Mouse (Mus musculus): ENCODE measurements at regions not wholly inside any gene's neighbourhood (a gene's known extent, or its start where the extent isn't known, plus 50 kb on each side); places are given as distances from the start of the nearest gene placed in this dataset.
"Not testable (repeated sequence)": the region's sequence is repeated elsewhere in the genome, so short reads cannot be mapped to it uniquely, and the experiment has no call there.

DNA sequence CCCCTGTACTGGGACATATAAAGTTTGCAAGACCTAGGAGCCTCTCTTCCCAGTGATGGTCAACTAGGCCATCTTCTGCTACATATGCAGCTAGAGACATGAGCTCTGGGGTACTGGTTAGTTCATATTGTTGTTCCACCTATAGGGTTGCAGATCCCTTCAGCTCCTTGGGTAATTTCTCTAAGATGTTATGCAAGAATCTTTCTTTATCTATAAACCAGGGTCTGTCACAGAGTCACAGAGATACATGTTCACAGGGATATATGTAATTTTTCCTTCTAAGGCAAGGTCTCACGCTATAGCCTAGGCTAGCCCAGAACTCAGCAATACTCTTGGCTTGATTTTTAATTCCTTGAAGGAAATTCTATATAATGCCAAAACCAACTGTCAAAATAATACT lies 56.9 kb downstream of the Zfp36l1 start:
- not testable (repeated sequence) for DNase-seq (ENCODE audit: low spot score in 2 of 2)

DNA sequence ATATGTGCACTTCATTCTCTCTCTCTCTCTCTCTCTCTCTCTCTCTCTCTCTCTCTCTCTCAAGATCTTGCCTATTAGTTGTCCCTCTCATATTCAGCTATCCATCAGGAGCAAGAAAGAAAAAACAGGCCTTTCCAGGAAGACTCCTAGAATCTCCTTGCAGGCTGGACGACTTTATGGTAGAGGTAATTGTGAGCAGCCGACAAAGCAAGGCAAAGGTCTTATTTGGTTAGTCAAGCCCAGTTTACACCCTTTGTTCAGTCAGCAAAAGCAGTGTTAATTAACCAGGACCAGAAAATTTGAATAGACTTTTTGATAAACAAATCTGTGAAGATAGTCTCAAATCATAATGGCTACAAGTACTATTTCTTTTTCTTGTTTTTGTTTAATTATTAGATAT lies 57.4 kb downstream of the Zfp36l1 start:
- no peak for DNase-seq (ENCODE audit: low spot score in 2 of 2)

DNA sequence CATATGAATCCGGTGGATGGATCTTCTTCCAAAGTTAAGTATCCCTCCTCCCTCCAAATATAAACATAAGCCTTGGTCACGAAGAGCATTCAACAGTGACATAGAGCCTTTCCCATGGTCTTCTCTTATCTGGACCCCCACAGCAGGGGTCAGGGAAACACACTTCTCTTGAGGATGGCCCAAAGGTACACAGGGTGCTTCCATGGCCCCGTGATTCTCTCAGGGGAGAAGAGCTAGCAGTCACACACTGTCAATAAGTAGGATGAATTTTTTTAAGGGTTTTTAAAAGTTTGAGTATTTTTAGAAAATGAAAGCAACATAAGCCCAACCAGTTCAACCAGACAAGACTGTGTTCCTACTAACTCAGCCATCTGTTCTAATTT lies 58.2 kb downstream of the Zfp36l1 start:
- DNase-seq (ENCODE audit: low spot score in 2 of 2) = no peak

DNA sequence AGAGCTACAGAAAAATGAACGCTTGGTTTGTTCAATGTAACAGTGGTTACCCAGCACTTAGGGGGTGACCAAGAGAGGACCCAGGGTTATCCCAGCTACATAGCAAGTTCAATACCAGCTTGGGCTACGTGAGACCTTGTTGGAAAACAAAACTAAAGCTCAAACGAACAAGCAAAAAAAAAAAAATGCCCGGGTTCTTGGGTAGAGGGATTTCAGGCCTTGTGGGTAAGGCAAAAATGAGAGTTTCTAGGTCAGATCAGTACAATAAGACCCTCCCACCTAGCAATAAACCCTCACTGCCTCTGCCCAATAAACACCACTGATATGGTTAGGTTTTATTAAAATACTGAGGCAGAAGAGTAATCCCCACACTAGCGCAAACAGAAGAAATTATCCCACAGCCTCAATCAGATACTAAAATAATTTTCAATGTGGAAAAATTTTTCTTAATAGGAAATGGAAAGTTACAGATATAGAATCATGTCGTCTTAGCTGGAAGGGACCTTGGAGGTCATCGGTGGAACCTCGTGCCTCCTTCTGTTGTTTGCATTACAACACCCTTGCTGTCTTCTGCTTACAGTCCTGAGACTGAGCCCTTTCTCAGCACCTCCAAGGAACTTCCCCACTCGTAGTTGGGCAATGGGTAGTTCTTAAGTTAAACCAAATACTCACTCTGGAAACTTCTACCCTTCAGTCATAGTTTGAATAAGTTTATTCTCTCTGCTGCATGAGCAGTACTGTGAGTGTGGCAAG lies 58.7 kb downstream of the Zfp36l1 start:
- no peak for DNase-seq (ENCODE audit: low spot score in 2 of 2)

DNA sequence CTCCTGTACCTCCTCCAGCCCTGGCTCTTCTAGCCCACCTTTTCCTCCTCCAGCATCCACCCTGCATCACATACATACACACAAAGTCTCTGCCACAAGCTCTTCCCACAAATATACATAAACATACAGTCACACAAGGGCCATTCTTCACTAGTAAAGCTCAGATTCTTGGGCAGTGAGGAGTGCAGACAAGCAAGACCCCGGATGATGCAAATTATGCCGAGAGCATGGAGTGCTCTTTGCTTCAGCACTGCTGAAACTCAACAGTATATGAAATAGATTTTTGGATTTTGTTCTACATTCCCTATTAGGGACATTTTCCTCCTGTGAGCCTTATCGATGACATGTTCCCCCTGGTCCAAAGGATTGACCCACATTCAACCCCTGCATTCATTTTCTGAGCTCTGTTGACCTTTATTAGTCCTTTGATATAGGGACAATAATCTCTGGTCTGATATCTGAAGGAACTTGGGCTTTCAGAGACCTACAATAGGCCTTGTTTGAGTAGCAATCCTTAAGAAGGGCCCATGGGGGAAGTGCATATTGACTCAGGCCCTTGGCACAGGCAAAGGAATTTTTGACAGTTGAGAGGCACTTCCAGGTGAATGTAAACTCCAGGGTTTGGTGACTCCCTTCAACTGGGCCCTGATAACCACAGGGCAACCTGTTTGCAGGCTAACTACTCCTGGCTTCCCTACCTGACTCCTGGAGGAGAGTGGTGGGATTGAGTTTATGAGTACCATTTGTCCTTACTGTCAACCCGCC lies 64.4 kb downstream of the Zfp36l1 start:
- DNase-seq (ENCODE audit: low spot score in 2 of 2) = no peak

DNA sequence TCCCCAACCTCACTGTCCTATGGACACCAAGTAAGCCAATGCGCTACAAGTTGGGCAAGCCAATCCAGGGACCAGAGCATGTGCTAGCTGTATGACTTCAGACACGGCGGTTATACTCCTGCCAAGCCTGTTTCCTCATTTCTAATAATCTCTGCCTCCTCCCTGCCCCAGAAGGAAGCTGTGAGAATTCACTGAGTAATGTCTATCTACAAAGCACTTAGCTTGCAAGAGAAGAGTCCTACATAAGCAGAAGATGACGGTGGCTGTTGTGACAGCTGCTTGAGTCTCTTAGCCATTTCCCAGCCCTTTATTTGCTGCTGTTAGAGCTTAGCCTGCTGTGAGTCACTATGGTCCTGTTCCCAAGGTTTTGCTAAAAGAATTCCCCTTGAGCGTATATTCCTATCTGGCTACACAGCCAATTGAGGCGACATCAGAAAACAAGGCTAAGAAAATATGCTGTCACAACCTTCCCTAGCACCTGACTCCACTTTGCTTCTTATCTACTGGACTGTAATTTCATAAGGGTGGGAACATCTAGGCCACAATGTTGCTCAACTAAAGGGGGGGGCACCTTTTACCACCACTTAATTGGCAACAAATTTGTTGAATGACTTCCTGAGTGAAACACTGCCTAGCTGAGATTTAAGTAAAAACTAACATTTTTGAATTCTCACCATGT lies 66.0 kb downstream of the Zfp36l1 start:
- DNase-seq (ENCODE audit: low spot score in 2 of 2) = no peak

DNA sequence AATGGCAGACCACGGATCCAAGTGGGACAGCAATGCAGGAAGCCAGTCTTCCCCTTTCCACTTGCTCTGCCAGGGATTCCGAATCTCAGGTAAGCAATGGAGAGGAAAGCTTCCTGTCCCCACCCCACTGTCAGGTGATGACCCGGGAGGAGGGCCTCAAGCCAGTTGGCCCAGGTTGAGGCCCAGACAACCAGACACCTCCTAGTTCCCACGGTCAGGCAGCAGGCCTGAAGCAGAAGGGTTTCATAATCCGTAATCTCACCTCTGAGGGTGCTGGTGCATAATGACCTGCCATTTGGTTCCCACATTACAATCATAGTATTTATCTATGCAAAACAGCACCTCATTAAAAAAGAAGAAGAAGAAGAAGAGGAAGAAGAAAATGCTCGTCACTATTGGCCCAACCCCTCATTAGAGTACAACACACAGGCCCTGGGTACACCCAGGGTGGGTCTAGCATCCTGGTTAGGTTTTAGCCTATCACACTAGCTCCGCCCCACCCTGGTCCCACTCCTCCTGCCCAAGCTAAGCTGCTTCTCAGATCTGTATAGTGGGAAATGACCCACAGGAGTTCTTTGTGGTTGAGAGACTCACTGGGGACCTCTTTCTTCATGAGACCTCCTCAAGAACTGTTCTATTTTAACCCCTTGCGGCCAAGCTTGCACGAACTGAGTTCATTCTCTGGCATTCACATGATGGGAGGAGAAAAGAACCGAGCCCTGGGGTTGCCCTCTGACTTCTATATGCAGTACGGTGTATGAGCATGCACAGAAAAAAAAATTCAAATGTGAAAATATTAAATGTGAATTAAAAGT lies 71.1 kb downstream of the Zfp36l1 start:
- no peak for DNase-seq (ENCODE audit: low spot score in 2 of 2)

DNA sequence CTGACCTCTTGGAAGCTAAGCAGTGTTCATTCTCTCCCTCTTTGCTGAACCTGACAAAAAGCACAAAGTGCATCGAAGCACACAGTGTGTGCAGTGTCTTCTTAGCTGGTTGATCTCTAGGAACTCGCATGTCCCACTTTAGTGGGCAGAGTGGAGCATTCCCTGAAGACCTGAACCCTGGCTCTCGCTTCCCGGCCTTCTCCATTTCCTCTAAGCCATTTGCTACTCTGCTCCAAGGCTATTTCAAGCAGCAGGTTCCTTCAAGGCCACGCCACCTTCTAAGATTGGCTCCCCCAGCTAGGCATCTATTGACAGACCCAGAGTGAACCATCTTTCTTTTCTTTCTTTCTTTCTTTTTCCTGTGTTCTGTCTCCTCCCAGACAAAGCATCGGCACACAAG lies 71.8 kb downstream of the Zfp36l1 start:
- no peak for DNase-seq (ENCODE audit: low spot score in 2 of 2)

DNA sequence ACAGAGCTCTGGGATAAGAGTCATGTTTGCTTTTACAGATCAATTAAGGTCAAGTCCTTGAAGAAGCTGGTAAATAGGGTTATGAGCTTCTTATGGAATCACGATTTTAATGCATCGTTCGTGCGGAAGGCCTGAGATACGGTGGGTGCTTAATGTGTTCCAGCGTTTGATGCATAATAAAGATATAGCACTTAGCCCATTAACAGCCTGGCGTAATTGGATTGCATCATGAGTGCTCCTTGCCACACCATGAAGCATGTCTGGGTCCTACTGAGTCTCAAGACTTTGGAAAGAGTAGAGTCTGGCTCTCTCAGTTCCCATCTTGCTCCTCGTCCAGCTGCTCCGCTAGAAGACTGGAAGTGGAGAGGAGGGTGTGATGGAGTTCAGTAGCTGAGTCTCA lies 72.6 kb downstream of the Zfp36l1 start:
- no peak for DNase-seq (ENCODE audit: low spot score in 2 of 2)

DNA sequence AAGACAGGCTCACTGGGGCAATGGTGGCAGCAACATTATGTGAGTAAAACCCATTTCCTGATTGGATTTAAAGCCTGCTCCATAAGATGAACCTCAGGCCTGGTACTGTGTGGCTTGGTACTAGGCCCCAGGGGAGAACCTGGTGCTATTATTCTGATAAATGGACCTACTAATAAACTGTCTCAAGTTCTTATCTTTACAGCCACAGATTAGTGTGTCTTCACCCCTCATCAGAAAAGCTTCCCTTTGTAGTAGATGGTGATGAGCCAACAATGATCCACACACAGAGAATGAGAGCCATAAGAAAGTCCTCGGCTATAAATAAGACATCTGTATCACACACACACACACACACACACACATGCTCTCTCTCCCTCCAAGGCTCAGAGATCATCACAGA lies 73.7 kb downstream of the Zfp36l1 start:
- no peak for DNase-seq (ENCODE audit: low spot score in 2 of 2)

DNA sequence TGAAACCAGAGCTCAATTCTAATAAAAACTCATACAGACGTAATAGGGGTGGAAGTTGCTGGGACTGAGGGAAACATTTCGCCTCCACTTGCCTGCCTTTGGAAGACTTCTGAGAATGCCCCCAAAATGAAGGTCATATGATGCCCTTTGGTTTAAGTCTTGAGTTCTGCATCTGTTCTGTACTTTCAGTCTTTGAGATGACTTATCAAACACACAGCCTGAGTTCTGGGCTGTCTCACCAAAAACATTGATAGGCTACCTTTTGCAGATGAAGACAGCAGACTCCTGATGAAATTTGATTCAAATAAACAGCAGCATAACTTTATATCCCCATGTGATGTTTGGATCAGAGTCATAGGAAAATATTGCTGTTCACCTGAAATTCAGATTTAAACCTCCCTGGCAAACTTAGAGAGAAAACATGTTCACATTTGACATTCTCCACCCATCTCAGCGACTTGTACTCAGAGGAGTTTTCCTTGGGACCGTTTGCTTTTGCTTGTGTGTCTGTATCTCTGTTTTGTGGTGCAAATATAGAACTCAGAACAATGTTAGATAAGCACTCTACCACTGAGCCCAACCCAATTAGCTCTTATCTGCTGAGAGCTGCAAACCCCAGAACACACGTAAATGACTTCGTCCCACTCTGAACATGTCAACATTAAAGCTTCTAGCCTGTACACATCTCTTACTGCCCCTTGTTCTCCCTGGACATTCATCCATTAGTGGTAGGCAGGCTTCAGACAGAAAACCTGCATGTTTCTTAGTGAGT lies 77.1 kb downstream of the Zfp36l1 start:
- no peak for DNase-seq (ENCODE audit: low spot score in 2 of 2)

DNA sequence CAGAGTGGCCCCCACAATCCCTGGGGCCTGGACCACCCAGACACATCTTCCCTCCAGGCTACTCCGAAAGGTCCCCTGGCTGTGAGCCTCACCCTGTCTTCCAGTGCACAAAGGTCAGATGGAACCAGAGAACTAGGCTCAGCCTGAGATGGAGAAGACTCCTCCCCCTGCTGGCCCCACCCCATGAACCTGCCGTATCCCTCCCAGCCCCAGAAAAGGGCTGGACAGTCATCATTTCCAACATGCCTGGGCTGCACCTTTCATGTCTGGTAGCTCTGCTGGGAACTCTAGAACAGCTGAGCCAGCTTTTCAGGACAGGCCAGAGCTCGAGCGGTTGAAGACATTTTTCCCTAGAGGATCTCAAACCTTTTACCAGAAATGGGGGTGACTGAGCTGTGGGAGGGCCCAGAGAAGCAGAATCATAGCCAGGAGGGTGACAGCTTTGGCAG lies 77.8 kb downstream of the Zfp36l1 start:
- no peak for DNase-seq (ENCODE audit: low spot score in 2 of 2)

DNA sequence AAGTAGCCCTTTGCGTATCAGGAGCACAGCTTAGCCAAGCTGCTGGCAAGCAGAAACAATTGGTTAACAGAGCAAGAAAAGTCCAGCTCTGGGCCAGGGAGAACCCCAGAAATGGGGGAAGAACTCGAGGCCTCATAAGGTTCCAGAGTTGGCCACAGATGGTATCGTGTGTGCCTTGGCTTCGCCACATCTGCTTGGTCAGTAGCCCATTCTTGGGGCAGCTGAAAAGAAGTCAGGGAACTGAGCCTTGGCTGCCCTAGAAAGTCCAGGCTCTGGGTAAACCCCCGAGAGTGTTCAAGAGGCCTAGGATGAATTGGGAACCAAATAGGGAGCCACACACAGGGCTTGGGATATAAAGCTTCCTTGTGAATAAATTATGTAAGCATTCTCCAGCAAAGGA lies 78.7 kb downstream of the Zfp36l1 start:
- DNase-seq (ENCODE audit: low spot score in 2 of 2) = no peak

DNA sequence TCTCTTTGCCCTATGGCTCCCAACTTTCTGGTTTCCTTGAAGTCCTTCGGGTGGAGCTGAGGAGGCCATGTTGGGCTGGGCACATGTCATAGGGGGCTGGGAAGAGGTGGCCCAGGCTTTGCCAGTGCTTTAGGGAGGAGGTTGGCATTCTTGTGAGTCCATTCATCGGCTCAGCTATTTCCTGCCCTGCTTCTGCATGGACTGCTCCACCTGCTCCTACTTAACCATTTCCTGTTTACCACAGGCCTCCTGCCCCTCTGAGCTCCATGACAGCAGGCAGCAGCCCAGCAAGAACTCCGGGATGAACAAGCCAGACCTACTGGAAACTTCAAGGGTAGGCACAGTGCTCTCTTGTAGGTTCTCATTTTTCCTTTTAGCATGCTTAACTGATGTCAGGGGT lies 80.3 kb downstream of the Zfp36l1 start:
- DNase-seq (ENCODE audit: low spot score in 2 of 2) = no peak

DNA sequence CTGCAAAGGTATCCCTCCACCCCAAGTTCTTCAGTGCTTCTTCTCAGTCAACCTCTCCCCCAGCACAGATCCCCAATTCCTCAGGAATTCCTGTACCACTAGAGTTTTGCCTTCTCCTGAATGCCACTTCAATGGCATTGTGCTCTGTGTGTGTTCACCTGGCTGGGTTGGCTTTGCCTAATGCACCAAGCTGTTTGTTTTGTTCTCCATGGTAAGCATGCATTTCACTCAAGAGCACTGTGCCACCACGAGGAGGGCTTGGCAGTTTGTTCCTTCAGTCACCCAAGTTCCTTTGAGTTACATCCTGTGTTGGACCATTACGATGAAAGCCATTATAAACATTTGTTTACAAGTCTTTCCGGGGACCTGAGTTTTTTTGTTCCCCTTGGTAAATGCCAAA lies 84.5 kb downstream of the Zfp36l1 start:
- no peak for DNase-seq (ENCODE audit: low spot score in 2 of 2)

DNA sequence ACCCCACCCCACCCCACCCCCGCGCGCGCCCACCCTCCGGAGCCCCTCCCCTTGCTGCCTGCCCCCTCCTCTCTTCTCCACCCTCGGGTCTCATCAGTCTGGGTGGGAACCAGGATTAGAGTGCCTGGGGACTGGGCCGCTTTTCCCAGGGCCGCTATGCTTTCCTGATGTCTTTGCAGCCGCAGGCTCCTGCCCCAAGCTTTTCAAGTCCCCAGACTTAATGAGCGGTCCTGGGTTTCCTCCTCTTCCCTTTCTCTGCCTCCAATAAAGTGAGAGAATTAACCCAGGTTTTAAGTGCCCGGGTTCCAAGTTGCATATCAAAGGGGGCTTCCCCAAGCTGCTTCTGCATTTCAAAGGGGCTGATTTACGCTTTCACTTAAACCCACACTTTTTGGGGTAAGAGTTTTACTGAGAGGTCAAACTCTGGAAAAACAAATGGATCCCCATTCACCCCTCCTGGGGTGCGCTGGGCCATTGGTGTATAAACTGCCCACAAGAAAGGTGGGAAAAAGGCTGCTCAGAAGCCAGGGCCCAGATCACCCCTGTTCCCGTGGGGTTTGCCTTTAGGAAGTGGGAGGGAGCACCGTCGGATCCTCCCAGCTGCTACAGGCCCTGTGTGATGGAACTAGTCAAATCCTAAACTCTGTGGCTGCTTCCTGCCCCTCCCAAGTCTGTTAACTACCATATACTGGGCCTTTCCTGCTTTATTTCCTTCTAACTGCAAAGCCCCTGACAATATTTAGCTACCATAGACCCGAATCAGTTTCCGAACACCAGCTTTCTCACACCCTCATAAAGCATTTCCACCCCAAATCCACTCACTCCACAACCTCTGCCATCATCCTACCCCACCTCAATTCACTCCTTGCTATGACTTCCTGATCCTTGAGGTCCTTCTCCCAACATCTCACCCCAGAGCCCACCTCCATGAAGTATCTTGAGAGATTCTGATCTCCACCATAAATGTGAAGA lies 89.4 kb downstream of the Zfp36l1 start:
- DNase-seq (ENCODE audit: low spot score in 2 of 2) = no peak

DNA sequence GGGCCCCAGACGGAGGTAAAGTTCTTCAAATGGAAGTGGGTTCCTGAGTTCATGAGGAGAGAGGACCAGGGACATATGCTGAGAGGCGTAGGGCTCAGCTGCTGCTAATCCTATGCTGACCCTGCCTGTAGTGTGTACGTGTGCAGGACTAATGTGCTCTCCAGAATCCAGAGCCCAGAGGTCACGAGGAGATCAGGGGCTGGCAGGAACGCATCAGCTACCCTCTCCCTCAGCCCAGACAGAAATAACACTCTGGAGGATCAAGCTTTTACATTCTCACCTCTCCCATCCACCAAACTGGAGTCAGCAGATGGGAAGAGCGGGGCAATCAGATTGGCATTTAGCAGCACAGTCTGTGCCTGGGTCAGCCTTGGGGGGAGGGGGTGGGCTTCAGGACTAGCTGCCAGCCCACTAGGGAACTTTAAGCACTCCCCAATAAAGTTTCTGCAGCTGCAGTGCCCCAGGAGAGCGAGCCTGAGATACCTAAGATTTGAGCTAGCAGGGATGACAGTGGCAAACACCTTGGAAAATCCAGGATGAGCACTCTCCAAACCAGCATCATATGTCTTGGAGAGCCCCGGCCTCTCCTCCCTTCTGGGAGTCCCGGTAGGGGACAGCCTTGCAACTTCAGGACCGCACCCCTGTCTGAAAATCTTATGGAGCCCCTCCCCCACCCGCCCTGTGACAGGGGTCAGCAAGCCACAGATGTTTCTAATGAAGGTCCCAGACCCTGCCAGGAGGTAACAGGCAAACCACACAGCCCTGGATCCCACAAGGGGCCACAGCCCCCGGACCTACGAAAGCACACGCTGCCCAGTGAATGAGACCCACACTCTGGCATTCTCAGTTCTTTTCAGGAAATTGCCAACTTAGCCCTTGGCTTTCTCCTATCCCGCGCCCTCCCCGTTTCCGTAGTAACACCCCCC lies 90.4 kb downstream of the Zfp36l1 start:
- DNase-seq (ENCODE audit: low spot score in 2 of 2) = no peak

DNA sequence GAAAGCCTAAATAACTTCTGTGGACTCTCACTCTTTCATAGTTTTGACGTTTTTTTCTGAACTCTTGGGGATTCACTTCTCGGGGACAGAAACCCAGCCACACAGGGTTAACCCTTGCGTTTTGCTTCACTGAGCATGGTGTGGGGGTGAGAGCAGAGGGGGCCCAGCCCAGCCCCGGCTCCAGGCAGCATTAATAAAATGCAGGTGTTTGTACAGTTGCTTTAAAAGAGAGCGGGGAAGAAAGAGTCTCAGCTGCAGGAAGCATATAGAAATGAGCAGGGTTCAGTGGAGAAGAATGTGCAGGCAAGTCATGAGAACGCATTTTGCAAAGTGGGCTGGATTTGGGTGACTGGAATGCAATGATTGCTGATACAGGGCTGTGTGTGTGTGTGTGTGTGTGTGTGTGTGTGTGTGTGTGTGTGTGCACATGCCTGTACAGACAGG lies 91.8 kb downstream of the Zfp36l1 start:
- no peak for DNase-seq (ENCODE audit: low spot score in 2 of 2)

All from left cerebral cortex, adult 8-10 months (tissue).